Mouse (Mus musculus): ENCODE data around the gene Zfp334. TPM values are rescaled to one million over a fixed set of nuclear protein-coding genes. Genes with fewer than 3 reads are reported as not detected.
A peak's percentile ranks its signal among the peaks of the same experiment; 100 is the strongest.

Zfp334 gene
- total RNA-seq, 2 experiments from 2014 or later: 16.5 TPM

- intact Hi-C loops (cut with DNase I): no loop called here
- no peak for DNase-seq
Measured at GRCm38 (mm10) chr2:165380050-165380449, 8.0 kb downstream of the Zfp334 start.

GRCm38 (mm10) chr2:165376001-165376400, 12.1 kb downstream of the Zfp334 start:
- intact Hi-C loops (cut with DNase I): no loop called here

GRCm38 (mm10) chr2:165375478-165375877, 12.6 kb downstream of the Zfp334 start:
- intact Hi-C loops (cut with DNase I): no loop called here
- DNase-seq: no peak

More at GRCm38 (mm10) chr2:165376001-165376400, 12.1 kb downstream of the Zfp334 start:
- DNase-seq: no peak

- intact Hi-C loops (cut with DNase I): no loop called here
- DNase-seq: peak; percentile 28
Measured at GRCm38 (mm10) chr2:165371066-165371465, 17.0 kb downstream of the Zfp334 start.

GRCm38 (mm10) chr2:165370348-165370747, 17.7 kb downstream of the Zfp334 start:
- intact Hi-C loops (cut with DNase I): no loop called here
- DNase-seq: no peak

- peak; percentile 56 for DNase-seq
- intact Hi-C loops (cut with DNase I): loop anchor here (10.0 kb wide), 1 partner anchor 116 kb away; no protein-coding TSS in a partner anchor
Measured at GRCm38 (mm10) chr2:165368496-165368895, 19.6 kb downstream of the Zfp334 start, which contains the start of gene Zfp663. Gene Zfp663, minus strand, starts transcription at chr2:165368729.

GRCm38 (mm10) chr2:165367868-165368439, 20.1 kb downstream of the Zfp334 start:
- intact Hi-C loops (cut with DNase I): loop anchor here (10.0 kb wide), 1 partner anchor 117 kb away; no protein-coding TSS in a partner anchor
- DNase-seq: no peak

GRCm38 (mm10) chr2:165367047-165367520, 21.0 kb downstream of the Zfp334 start:
- intact Hi-C loops (cut with DNase I): loop anchor here (10.0 kb wide), 1 partner anchor 118 kb away; no protein-coding TSS in a partner anchor
- DNase-seq: no peak

GRCm38 (mm10) chr2:165364334-165365091, 23.5 kb downstream of the Zfp334 start:
- intact Hi-C loops (cut with DNase I): loop anchor here (5.0 to 10.0 kb wide), 2 partner anchors 120 to 287 kb away; no protein-coding TSS in a partner anchor
- DNase-seq: peak; percentile 77

- DNase-seq: no peak
- intact Hi-C loops (cut with DNase I): loop anchor here (5.0 to 10.0 kb wide), 2 partner anchors 122 to 286 kb away; no protein-coding TSS in a partner anchor
Measured at GRCm38 (mm10) chr2:165363282-165363681, 24.8 kb downstream of the Zfp334 start.

- DNase-seq: peak; percentile 55
- intact Hi-C loops (cut with DNase I): loop anchor here (5.0 to 10.0 kb wide), 2 partner anchors 124 to 284 kb away; no protein-coding TSS in a partner anchor
Measured at GRCm38 (mm10) chr2:165360861-165361260, 27.2 kb downstream of the Zfp334 start.

GRCm38 (mm10) chr2:165351828-165352513, 36.1 kb downstream of the Zfp334 start:
- no peak for DNase-seq
- intact Hi-C loops (cut with DNase I): no loop called here

GRCm38 (mm10) chr2:165349466-165349865, 38.6 kb downstream of the Zfp334 start:
- DNase-seq: peak; percentile 49
- intact Hi-C loops (cut with DNase I): loop anchor here (5.0 kb wide), 1 partner anchor 272 kb away; no protein-coding TSS in a partner anchor

- DNase-seq: no peak
- intact Hi-C loops (cut with DNase I): loop anchor here (5.0 kb wide), 1 partner anchor 269 kb away; no protein-coding TSS in a partner anchor
Measured at GRCm38 (mm10) chr2:165346180-165346579, 41.9 kb downstream of the Zfp334 start.

- intact Hi-C loops (cut with DNase I): no loop called here
Measured at GRCm38 (mm10) chr2:165337191-165337590, 50.9 kb downstream of the Zfp334 start.

GRCm38 (mm10) chr2:165332610-165333210, 55.3 kb downstream of the Zfp334 start:
- DNase-seq: no peak
- intact Hi-C loops (cut with DNase I): no loop called here

More at GRCm38 (mm10) chr2:165337191-165337590, 50.9 kb downstream of the Zfp334 start:
- peak; percentile 72 for DNase-seq

GRCm38 (mm10) chr2:165329703-165330102, 58.4 kb downstream of the Zfp334 start:
- DNase-seq: no peak
- intact Hi-C loops (cut with DNase I): no loop called here

- intact Hi-C loops (cut with DNase I): no loop called here
- no peak for DNase-seq
Measured at GRCm38 (mm10) chr2:165328746-165329145, 59.3 kb downstream of the Zfp334 start.

- intact Hi-C loops (cut with DNase I): no loop called here
- no peak for DNase-seq
Measured at GRCm38 (mm10) chr2:165327386-165327785, 60.7 kb downstream of the Zfp334 start.

Data from left cerebral cortex, postnatal 4 days (tissue).